Mouse (Mus musculus) urinary bladder, postnatal 25 days (tissue): ENCODE data around the gene Ldha.

ENCODE experiments used
- DNase-seq: peaks from one replicate; pipeline ENCODE4 v3.0.0; 2022; ENCODE audit warnings: low spot score

Ldha gene

GRCm38 (mm10) chr7:46838104-46838671, 3.1 kb upstream of the Ldha start:
- no peak for DNase-seq

DNA sequence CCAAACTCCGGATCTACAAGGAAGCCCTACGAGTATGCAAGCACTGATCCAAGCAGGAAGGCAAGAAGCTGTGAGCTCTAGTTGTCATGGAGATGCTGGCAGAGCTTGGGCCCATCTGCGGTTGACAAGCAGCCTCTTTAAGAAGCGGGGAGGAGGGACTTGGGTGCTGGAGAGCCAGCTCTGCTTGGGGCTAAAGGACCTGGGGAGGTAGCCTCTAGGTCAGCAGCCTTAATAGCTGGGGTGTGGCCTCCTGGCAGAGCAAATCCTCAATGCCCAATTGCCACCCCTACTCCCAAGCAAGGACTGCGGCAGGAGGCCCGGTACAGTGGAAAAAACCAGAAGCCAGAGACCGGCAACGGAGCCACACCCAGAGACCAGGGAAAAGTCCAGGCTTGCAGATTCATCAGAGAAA, 2.4 kb upstream of the Ldha start:
- peak; percentile 52 for DNase-seq

DNA sequence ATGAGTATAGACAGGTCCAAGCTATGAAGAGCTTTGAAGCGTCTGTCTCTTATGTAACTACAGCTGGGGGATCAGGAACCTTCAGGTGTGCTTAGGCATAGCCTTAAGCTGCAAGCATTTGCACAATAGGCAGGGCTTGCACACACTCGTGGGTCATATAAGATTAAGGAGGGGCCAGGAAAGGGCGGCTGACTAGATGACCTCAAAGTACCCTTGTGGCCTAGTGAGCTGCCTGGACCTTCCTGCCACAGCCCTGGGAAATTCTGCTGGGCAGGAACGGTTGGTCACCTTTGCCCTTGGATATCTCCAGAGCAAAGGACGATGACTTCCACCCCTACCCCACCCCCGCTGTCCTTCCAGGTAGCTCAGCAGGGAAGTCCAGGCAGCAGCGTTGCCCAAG, 1.8 kb upstream of the Ldha start:
- DNase-seq, result peak; percentile 23

GRCm38 (mm10) chr7:46839861-46840260, 1.4 kb upstream of the Ldha start:
- DNase-seq, result no peak

- no peak for DNase-seq
Measured at GRCm38 (mm10) chr7:46840326-46840725, 949 bp upstream of the Ldha start.

DNA sequence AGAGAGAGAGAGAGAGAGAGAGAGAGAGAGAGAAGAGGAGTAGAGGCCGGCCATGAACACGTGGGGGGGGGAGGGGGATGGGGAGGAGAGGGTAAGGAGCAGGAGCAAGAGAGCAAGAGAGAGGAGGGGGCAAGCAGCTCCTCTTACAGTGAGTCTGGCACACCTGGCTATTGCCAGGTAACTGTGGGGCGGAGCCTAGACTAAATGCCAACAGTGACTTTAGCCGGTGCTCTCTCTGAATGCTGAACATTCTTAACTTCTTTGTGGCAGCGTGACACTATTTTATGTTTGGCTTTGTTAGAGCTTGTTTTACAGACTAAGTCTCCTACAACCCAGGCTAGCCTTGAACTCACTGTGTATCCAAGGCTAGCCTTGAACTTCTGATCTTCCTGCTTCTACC, 1.0 kb downstream of the Ldha start:
- DNase-seq, result no peak

DNA sequence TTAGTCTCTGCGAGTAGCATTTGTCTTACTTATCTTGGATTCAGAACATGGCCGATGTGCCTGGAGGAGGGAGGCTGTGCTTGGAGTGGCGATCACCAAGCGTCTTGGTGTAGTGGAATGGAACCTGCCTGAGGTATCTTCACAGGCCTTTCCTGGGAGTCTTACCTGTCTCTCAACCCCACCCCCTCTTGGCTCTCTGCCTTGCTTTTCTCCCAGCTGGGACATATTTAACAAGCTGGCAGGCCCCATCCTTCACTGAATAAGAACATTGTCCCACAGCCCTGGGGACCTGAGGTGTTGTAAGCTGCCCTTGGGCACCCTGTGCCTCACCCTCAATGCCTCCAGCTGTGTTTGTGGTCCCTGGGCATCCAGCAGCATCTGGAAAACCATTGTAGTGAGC, 2.3 kb downstream of the Ldha start:
- DNase-seq, result no peak

DNA sequence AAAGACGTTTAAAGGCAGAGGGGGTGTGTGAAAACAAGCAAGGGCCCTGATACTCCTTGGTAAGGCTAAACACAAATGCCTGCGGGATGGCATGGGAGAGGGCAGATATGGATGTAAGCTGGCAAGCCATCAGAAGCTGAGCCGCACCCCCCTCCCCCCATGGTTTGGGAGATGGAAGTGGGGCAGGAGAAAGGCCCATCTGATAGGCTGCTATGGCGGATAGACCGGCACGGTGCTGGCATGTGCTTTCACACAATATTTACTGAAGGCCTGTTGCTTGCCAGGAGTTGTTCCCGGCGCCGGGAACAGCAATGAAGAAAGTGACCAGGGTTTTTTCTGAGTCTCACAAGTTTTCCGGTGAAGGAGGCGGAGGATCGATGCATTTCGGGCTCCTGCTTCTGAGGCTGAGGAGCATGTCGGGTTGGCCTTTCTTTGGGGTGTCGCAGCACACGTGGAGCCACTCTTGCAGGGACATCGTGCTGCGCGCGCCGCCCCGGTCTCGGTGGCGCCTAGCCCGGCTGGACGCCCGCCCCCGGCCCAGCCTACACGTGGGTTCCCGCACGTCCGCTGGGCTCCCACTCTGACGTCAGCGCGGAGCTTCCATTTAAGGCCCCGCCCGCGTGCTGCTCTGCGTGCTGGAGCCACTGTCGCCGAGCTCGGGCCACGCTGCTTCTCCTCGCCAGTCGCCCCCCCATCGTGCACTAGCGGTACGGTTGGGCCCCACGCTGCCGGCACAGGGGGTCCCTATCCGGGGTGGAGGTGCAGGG, 4.1 kb downstream of the Ldha start:
- DNase-seq, result peak; percentile 95

- DNase-seq, result peak; percentile 25
Measured at GRCm38 (mm10) chr7:46845978-46846485, 4.8 kb downstream of the Ldha start.

GRCm38 (mm10) chr7:46846486-46847244, 5.4 kb downstream of the Ldha start:
- DNase-seq, result peak; percentile 35

- no peak for DNase-seq
Measured at GRCm38 (mm10) chr7:46849287-46849686, 8.0 kb downstream of the Ldha start.

DNA sequence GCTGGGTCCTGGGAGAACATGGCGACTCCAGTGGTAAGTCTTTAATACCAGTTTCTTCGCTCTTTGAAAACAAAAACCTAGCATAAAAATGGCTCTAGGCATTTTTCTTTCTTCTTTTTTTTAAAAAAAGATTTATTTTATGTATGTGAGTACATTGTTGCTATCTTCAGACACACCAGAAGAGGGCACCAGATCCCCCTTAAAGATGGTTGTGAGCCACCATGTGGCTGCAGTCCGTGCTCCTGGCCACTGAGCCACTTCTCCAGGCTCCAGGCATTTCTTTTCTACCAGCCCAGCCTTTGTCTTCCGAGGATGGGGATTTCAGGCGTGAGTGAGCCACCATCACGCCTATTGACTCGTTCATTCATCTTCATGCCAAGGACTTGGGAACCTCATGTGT, 9.8 kb downstream of the Ldha start:
- DNase-seq, result no peak

- no peak for DNase-seq
Measured at GRCm38 (mm10) chr7:46852666-46853065, 11.4 kb downstream of the Ldha start.

- no peak for DNase-seq
Measured at GRCm38 (mm10) chr7:46853365-46853764, 12.1 kb downstream of the Ldha start.

- DNase-seq, result no peak
Measured at GRCm38 (mm10) chr7:46855866-46856560, 14.7 kb downstream of the Ldha start.

- no peak for DNase-seq
Measured at GRCm38 (mm10) chr7:46857436-46857835, 16.2 kb downstream of the Ldha start.

GRCm38 (mm10) chr7:46859031-46859430, 17.8 kb downstream of the Ldha start:
- DNase-seq, result no peak

DNA sequence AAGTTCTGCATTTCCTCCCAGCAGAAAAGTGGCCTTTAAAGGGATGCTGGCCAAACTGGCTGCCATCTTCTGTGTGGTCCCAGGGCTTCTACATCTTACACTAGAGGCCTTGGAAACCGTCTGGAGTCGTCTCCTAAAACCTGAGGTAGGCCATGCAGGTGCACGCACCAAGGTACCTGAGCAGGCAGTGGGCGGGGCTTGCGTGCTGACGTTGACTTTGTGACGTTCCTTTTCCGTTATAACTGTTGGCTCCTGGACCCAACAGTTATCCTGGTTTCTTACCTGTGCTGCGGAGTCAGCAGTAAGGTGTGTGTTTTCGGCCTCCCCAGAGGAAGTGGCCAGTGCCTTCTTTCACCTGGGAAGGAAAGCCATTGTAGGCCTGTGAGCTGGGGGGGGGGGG, 19.7 kb downstream of the Ldha start, which contains the start of gene Ldhc:
Gene Ldhc, plus strand, starts transcription at position 208 of the 400 bp plus-strand sequence.
- DNase-seq, result no peak

GRCm38 (mm10) chr7:46871988-46872387, 30.7 kb downstream of the Ldha start:
- DNase-seq, result no peak

- DNase-seq, result no peak
Measured at GRCm38 (mm10) chr7:46876841-46877240, 35.6 kb downstream of the Ldha start.

GRCm38 (mm10) chr7:46877255-46877654, 36.0 kb downstream of the Ldha start:
- DNase-seq, result no peak

DNA sequence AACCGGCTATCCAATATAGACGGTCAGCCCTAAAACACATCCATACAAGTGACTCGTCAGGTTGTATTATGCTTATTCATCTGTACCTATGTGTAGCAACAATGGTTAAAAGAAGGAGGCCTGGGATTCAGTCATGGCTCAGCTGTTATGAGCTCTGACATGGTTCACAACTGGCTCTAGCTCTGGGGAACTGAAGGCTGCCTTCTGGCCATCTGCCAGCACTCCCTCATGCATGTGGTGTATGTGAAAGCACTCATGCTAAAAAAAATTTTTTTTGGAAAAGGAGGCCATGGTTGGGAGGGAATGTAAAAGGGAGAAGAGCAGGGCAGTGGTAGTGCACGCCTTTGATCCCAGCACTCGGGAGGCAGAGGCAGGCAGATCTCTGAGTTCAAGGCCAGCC, 38.6 kb downstream of the Ldha start:
- no peak for DNase-seq
